Mouse (Mus musculus) embryonic facial prominence, embryonic 11.5 days (tissue): ENCODE results near the gene Peli2. TPM values are rescaled to one million over a fixed set of nuclear protein-coding genes. Genes with fewer than 3 reads are reported as not detected.
A peak's percentile ranks its signal among the peaks of the same experiment; 100 is the strongest.
"Not testable (repeated sequence)": the region's sequence is repeated elsewhere in the genome, so short reads cannot be mapped to it uniquely, and the experiment has no call there.

ENCODE experiments used
- ATAC-seq: fragments of 200-750 bp; cut with Nextera tagmentation; replicated peaks from 2 replicates; pipeline ENCODE4 v1.8.0; 2017; ENCODE audit warnings: low read depth; ENCODE audit not compliant: insufficient number of reproducible peaks, low FRiP score, low TSS enrichment
- DNase-seq: peaks from one replicate; pipeline ENCODE4 v3.0.0-alpha.2; 2015; ENCODE audit warnings: low spot score
- H3K27ac ChIP-seq: fragments of 300-500 bp; sonication (generic); replicated peaks from 2 replicates; pipeline ENCODE4 v1.5.1; 2014; ENCODE audit warnings: mild to moderate bottlenecking, low read depth, low read length, control low read depth
- H3K27me3 ChIP-seq: fragments of 300-500 bp; sonication (generic); 2 replicates; pipeline ENCODE4 v1.6.1; 2014; ENCODE audit warnings: mild to moderate bottlenecking, low read length, moderate library complexity, mixed read lengths; ENCODE audit not compliant: control insufficient read depth, insufficient read depth
- H3K36me3 ChIP-seq: fragments of 300-500 bp; sonication (generic); replicated peaks from 2 replicates; pipeline ENCODE4 v1.6.1; 2014; ENCODE audit warnings: low read depth, mild to moderate bottlenecking, low read length, moderate library complexity, mixed read lengths; ENCODE audit not compliant: control insufficient read depth, insufficient read depth
- H3K4me1 ChIP-seq: fragments of 300-500 bp; sonication (generic); 2 replicates; pipeline ENCODE4 v1.6.1; 2014; ENCODE audit warnings: low read length, mixed read lengths; ENCODE audit not compliant: control insufficient read depth, insufficient read depth
- H3K4me2 ChIP-seq: fragments of 300-500 bp; sonication (generic); 2 replicates; pipeline ENCODE4 v1.6.1; 2014; ENCODE audit warnings: low read depth, mild to moderate bottlenecking, control low read depth, low read length, moderate library complexity
- H3K4me3 ChIP-seq: fragments of 300-500 bp; sonication (generic); 2 replicates; pipeline ENCODE4 v1.5.1; 2014; ENCODE audit warnings: low read depth, low read length, control low read depth
- H3K9ac ChIP-seq: fragments of 300-500 bp; sonication (generic); replicated peaks from 2 replicates; pipeline ENCODE4 v1.6.1; 2014; ENCODE audit warnings: mild to moderate bottlenecking, control low read depth, low read length
- H3K9me3 ChIP-seq: fragments of 300-500 bp; sonication (generic); replicated peaks from 2 replicates; pipeline ENCODE4 v1.6.1; 2016; ENCODE audit warnings: mild to moderate bottlenecking, low read length, inconsistent platforms, mixed read lengths; ENCODE audit not compliant: control insufficient read depth
- WGBS: fragments of 180-500 bp; shearing (Covaris S2); extraction: QIAGEN DNeasy Blood & Tissue Kit; methylation state at CpG from one replicate; pipeline ENCODE4 v1.1.7; 2014; 5-methylcytosine and 5-hydroxymethylcytosine counted together
- polyA plus RNA-seq: library from polyadenylated mRNA; unstranded; fragments of >200 nt; fragmentation: Nextera tagmentation; extraction: Ambion mirVana; gene quantifications from 2 replicates; pipeline ENCODE4 v1.2.1, GENCODE M21; 2014

The Peli2 gene
- 7.0 and 7.7 TPM in 2 replicates for polyA plus RNA-seq

DNA sequence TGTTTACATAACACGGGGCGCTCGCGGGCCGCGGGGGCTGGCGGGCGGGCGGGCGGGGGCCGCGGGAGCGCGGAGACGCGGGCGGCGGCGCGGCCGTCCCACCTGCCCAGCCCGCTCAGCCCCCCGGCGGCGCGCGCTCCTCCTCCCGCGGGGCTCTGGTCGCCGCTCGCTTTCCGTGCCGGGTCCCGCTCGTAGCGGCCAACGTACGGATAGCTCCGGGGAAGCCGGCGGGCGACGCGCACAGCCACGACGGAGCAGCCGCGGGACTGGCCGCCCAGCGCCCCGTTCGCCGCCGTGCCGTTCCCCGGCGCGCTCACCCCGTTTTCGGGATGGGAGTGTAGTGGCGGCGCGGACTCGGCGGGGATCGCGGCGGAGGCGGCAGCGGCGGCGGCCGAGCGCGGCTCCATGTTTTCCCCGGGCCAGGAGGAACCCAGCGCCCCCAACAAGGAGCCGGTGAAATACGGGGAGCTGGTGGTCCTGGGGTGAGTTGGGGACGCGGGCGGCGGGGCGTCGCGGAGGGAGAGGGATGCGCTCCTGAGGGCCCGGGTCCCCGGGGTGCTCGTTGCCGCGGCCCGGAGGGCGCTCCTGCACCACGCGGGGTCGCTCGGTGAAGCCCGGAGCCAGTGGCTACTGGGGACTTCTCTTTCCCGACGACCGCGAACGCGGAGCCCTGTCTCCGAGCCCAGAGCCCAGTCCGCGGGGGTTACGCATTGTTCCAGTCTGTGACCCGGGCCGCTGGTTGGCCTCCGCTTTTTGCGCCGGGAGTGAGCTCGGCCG lies at the start of gene Peli2:
Peli2 (plus strand) TSS at position 72 of the 777 bp plus-strand sequence.
- H3K4me2 ChIP-seq: peak within 1 kb of the TSS; percentile 83
- H3K4me3 ChIP-seq: peak within 1 kb of the TSS; percentile 81
- H3K9me3 ChIP-seq: no peaks in the 10 kb centered on the region
- H3K27me3 ChIP-seq: no peaks in the 10 kb centered on the region
- peak within 1 kb of the TSS; percentile 87 for H3K9ac ChIP-seq
- H3K27ac ChIP-seq: peak within 1 kb of the TSS; percentile 62
- DNase-seq (peak; percentile 80), ATAC-seq (peak; percentile 82)
- no peaks in the 10 kb centered on the region for H3K36me3 ChIP-seq
- under 1% methylated on average over 79 of the region's 117 CpGs for WGBS
- peaks cover 2% of the 10 kb centered on the region; the same call in 1 of the 2 replicates for H3K4me1 ChIP-seq

DNA sequence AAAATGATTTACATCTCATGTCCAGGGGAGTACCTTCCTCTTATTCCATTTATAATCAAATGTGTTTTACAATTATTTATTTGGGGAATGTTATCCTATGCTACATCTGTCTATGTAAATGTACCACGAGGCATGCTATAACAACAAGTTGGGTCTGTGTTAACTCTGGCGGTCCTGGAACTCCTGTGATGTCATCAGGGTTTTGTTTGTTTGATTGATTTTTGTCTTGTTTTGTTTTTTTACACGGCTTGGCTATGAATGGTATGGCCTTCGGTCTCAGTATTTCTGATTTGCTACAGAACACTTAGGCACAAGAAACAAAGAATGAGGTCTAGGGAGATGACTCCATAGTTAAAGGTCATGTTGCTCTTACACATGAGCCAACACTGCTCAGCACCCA lies 48.5 kb upstream of the Peli2 start:
- H3K27ac ChIP-seq: no peak overlapping the region
- no peak for DNase-seq
- WGBS: 86% methylated on average over 4 of the region's 4 CpGs

DNA sequence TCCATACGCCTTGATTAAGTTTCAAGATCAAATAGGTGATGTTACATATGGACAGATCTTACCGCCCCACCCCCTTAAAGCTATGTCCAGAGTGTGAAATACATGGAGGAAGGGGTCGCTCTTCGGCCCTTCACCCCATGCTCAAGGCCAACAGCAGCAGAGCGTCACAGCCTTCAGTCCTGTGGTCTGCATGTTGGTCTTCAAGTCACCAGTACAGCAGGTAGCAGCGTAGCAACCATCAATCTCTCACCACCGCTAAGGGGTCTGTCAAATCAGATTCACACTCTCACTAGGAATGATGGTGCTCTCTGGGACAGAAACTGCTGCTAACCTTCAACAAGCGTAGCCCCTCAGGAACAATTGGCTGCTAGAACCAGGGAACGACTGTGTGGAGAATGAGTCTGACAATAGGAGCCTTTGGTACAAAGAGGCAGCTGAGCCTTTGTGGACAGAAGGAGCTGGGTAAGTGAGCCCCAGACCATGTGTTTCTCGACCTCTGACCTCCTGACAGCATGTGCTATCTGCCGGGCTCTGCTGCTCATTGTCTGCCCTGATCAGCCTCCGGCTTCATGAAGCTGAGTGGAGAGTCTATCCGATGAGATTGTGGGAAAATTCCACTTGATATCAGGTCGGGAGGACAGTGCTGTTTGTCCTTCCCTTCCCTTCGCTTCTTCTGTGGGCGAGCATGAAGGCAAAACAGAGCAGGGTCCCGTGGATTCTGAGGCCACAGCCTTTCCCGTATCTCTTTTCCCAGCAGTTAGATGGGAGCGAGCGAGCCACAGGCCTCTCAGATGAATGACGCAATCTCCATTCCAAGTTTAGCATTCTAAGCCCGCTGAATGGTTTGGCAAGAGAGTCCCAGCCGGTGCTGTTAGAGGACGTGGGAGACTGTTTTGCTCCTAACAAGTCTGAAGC lies 47.1 kb upstream of the Peli2 start:
- ATAC-seq: peak; percentile 87

More for the DNA sequence above, 48.5 kb upstream of the Peli2 start:
- ATAC-seq: no peak
- Histone ChIP-seq H3K36me3 (no peaks in the 10 kb centered on the region), H3K9me3 (no peaks in the 10 kb centered on the region), H3K9ac (no peak overlapping the region), H3K4me1 (no peaks in the 10 kb centered on the region), H3K27me3 (no peaks in the 10 kb centered on the region), H3K4me2 (no peak overlapping the region), H3K4me3 (no peak overlapping the region)

GRCm38 (mm10) chr14:48079574-48079973 lies 41.0 kb upstream of the Peli2 start:
- not testable (repeated sequence) for H3K4me1 ChIP-seq, H3K9ac ChIP-seq, H3K9me3 ChIP-seq, H3K27me3 ChIP-seq, ATAC-seq, H3K4me2 ChIP-seq, H3K4me3 ChIP-seq, DNase-seq, H3K27ac ChIP-seq, H3K36me3 ChIP-seq
- 92% methylated on average over 16 of the region's 17 CpGs for WGBS

More for the DNA sequence above, 47.1 kb upstream of the Peli2 start:
- Histone ChIP-seq H3K4me3 (no peak overlapping the region), H3K9me3 (no peaks in the 10 kb centered on the region), H3K4me2 (no peak overlapping the region), H3K27ac (peak overlapping the region; percentile 38; the same call in 1 of the 2 replicates), H3K36me3 (no peaks in the 10 kb centered on the region), H3K4me1 (no peaks in the 10 kb centered on the region), H3K9ac (0 out of 2 replicates have a peak overlapping the region, but pooled peaks have one; percentile 22), H3K27me3 (no peaks in the 10 kb centered on the region)
- 36% methylated on average over 24 of the region's 24 CpGs for WGBS
- DNase-seq: peak; percentile 61

GRCm38 (mm10) chr14:48083836-48084812 lies 36.5 kb upstream of the Peli2 start:
- no peak overlapping the region for H3K9ac ChIP-seq
- 36% methylated on average over 14 of the region's 14 CpGs for WGBS
- no peak overlapping the region for H3K27ac ChIP-seq

DNA sequence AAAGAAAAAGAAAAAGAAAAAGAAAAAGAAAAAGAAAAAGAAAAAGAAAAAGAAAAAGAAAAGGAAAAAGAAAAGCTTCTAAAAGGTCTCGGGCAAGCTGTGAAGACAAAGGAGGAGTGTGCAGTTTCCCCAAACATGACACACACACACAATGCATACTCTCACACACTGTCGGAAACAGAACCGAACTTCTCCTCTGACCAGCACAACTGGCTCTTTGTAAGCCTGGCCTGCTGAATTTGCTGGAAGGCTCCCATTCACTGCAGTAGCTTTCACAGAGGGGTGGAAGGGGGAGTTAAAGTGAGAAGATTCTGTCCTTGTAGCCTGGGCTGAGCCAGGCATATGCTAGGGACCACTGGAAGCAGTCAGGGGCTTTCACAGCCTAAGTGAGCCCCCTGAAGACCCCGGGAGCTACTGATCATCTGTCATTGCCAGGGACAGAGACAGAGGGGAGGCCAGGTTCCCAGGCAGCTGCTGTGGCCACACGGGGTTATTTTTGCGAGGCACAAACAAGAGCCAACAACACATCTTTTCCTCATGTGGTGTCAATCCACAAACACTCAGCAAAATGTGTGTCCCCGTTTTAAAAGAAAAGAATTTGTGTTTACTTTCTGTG lies 33.8 kb upstream of the Peli2 start:
- no peaks in the 10 kb centered on the region for H3K9me3 ChIP-seq
- H3K9ac ChIP-seq: no peak overlapping the region
- H3K4me3 ChIP-seq: no peak overlapping the region
- ATAC-seq (no peak; the same call in 1 of the 2 replicates), DNase-seq (no peak)
- 35% methylated on average over 7 of the region's 7 CpGs for WGBS
- H3K27ac ChIP-seq: no peak overlapping the region
- H3K4me2 ChIP-seq: no peak overlapping the region
- no peaks in the 10 kb centered on the region for H3K4me1 ChIP-seq
- no peaks in the 10 kb centered on the region for H3K36me3 ChIP-seq
- H3K27me3 ChIP-seq: no peaks in the 10 kb centered on the region

More at GRCm38 (mm10) chr14:48083836-48084812, 36.5 kb upstream of the Peli2 start:
- no peaks in the 10 kb centered on the region for H3K9me3 ChIP-seq
- H3K4me2 ChIP-seq: no peak overlapping the region
- no peaks in the 10 kb centered on the region for H3K36me3 ChIP-seq
- no peaks in the 10 kb centered on the region for H3K4me1 ChIP-seq
- H3K27me3 ChIP-seq: no peaks in the 10 kb centered on the region
- ATAC-seq (no peak), DNase-seq (no peak)
- H3K4me3 ChIP-seq: no peak overlapping the region

DNA sequence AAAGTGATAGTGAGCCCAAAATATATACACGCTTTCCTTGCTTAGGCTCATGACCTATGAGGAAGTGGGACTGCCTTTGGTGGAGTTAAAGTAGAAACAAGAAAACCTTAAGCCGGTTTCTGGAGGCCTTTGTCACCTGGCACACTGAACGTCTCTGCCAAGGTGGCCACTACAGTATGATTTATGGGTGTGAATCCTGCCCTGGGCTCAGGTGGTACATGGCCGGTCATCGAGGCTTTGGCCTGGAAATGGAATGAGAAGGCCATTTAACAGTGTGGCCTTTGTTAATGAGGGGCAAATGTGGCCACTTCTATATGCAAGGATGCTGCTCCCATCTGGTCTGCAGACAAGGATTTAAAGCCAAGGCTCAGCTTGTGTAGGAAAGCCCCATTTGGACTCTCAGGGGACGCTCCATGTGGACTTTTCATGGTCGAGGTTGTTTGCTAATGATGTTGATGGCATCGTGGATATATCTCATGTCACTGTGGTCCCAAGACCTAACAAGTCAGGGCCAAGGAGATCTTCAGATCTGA lies 33.3 kb upstream of the Peli2 start:
- no peaks in the 10 kb centered on the region for H3K9me3 ChIP-seq
- H3K4me1 ChIP-seq: no peaks in the 10 kb centered on the region
- H3K27me3 ChIP-seq: no peaks in the 10 kb centered on the region
- ATAC-seq: no peak
- no peak overlapping the region for H3K27ac ChIP-seq
- WGBS: 70% methylated on average over 8 of the region's 8 CpGs
- no peak for DNase-seq
- H3K4me2 ChIP-seq: no peak overlapping the region
- no peak overlapping the region for H3K4me3 ChIP-seq
- H3K36me3 ChIP-seq: no peaks in the 10 kb centered on the region
- H3K9ac ChIP-seq: no peak overlapping the region
